Mouse (Mus musculus) gastrocnemius, adult 18-20 months (tissue): Measurements from ENCODE around the gene Cpne7. TPM values are rescaled to one million over a fixed set of nuclear protein-coding genes. Genes with fewer than 3 reads are reported as not detected.
"Not testable (repeated sequence)": the region's sequence is repeated elsewhere in the genome, so short reads cannot be mapped to it uniquely, and the experiment has no call there.

Source experiments
- DNase-seq: peaks from one replicate; pipeline ENCODE4 v3.0.0; 2021; ENCODE audit warnings: low spot score
- long read RNA-seq, 2 experiments: library from polyadenylated mRNA; stranded (forward); transcript quantifications; one replicate each; pipeline ENCODE4 v2.0.0; 2021
- total RNA-seq, 2 experiments: library from RNA; stranded (reverse); gene quantifications; 2 replicates each; pipeline ENCODE4 v1.2.3; 2021

The Cpne7 gene
- total RNA-seq, result under 1 TPM in 1 of 2 experiments, not detected in 1; 0.14 TPM
- long read RNA-seq, experiment 1, partial matches to known transcripts, result 0 of 1 reads
- long read RNA-seq, experiment 1, other reads (novel, unspliced or antisense), result 1 of 1 reads
- long read RNA-seq, experiment 2, result 0 reads

GRCm38 (mm10) chr8:123117127-123117731 lies at the start of gene Cpne7:
TSS of gene Cpne7 (plus strand) at chr8:123117374.
- no peak for DNase-seq

- DNase-seq, result no peak
Observed at GRCm38 (mm10) chr8:123071176-123071575, 46.0 kb upstream of the Cpne7 start.

GRCm38 (mm10) chr8:123077213-123077612 lies 40.0 kb upstream of the Cpne7 start:
- no peak for DNase-seq

- DNase-seq, result no peak
Observed at GRCm38 (mm10) chr8:123082993-123083392, 34.2 kb upstream of the Cpne7 start.

- DNase-seq, result no peak
Observed at GRCm38 (mm10) chr8:123083610-123084009, 33.6 kb upstream of the Cpne7 start.

- DNase-seq, result no peak
Observed at GRCm38 (mm10) chr8:123087289-123087688, 29.9 kb upstream of the Cpne7 start.

- no peak for DNase-seq
Observed at GRCm38 (mm10) chr8:123097216-123097615, 20.0 kb upstream of the Cpne7 start.

GRCm38 (mm10) chr8:123097786-123098584 lies 19.2 kb upstream of the Cpne7 start:
- DNase-seq, result no peak

GRCm38 (mm10) chr8:123100288-123100687 lies 16.9 kb upstream of the Cpne7 start:
- no peak for DNase-seq

- DNase-seq, result no peak
Observed at GRCm38 (mm10) chr8:123101244-123101643, 15.9 kb upstream of the Cpne7 start.

- peak; percentile 98 for DNase-seq
Observed at GRCm38 (mm10) chr8:123101735-123102685, 15.2 kb upstream of the Cpne7 start, which contains the start of gene Rpl13. TSS of gene Rpl13 (plus strand) at chr8:123102350.

GRCm38 (mm10) chr8:123102855-123103254 lies 14.3 kb upstream of the Cpne7 start:
- DNase-seq, result not testable (repeated sequence)

- no peak for DNase-seq
Observed at GRCm38 (mm10) chr8:123103285-123103684, 13.9 kb upstream of the Cpne7 start.

- DNase-seq, result no peak
Observed at GRCm38 (mm10) chr8:123104046-123104767, 13.0 kb upstream of the Cpne7 start.

GRCm38 (mm10) chr8:123105553-123106326 lies 11.4 kb upstream of the Cpne7 start:
- DNase-seq, result no peak

GRCm38 (mm10) chr8:123106531-123106930 lies 10.6 kb upstream of the Cpne7 start:
- DNase-seq, result no peak

GRCm38 (mm10) chr8:123108010-123108409 lies 9.2 kb upstream of the Cpne7 start:
- no peak for DNase-seq

GRCm38 (mm10) chr8:123108953-123109352 lies 8.2 kb upstream of the Cpne7 start:
- no peak for DNase-seq

- DNase-seq, result peak; percentile 34
Observed at GRCm38 (mm10) chr8:123110649-123111048, 6.5 kb upstream of the Cpne7 start.

GRCm38 (mm10) chr8:123112892-123113291 lies 4.3 kb upstream of the Cpne7 start:
- DNase-seq, result no peak
